Mouse (Mus musculus): ENCODE measurements around the gene Pex6.
"Not testable (repeated sequence)": the region's sequence is repeated elsewhere in the genome, so short reads cannot be mapped to it uniquely, and the experiment has no call there.

Gene Pex6

DNA sequence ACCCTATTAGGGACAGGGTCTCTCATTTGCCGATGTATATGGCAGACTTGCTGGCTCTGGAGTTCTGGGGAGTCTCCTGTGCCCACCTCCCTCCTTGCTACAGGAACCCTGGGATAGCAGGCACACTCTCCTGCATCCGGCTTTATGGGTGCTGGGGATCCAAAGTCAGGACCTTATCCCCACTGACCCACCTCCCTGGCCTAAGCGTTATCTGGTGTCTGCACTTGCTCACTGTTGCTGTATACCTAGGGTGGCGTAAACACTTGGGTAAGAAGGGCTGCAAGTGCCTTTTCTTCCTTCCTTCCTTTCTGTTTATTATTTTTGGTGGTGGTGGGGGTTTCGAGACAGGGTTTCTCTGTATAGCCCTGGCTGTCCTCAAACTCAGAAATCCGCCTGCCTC is 30.0 kb downstream of the Pex6 start:
- peak; percentile 34 for DNase-seq

DNA sequence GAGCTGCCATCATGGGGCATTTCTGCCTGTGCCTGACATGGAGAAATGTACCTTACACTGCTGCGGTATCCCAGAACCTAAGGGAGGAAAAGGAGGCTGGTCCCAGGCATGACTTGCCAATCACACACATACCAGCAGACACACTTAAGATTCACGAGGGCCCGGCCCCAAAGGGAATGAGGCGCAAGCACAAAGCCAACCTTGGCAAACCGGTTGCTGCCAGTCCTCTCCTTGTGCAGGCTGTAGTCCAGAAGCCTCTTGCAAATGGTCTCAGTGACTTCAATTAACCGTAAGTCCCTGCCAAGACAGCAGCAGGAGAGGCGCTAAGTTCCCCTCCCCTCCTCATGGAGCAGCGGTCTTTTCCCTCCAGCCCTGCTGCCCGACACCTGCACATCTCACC is 31.7 kb downstream of the Pex6 start:
- no peak for DNase-seq

DNA sequence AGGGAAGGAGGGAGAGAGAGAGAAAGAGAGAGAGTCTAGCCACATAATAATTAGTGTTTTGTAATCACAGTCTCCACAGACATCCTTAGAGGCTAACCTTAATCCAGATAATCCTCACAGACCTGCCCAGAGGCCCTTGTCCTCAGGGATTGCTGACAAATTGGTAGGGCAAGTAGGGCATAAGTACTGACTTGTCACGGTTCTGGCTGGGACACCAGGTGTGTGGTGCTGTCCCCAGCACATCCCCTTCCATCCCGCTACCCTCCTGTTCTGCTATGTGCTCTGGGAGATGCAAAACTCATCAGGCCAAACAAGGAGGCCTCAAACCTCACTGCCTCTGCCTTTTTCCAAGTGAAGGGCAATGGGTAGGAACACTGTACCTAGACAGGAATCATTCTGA is 34.2 kb downstream of the Pex6 start:
- no peak for DNase-seq

DNA sequence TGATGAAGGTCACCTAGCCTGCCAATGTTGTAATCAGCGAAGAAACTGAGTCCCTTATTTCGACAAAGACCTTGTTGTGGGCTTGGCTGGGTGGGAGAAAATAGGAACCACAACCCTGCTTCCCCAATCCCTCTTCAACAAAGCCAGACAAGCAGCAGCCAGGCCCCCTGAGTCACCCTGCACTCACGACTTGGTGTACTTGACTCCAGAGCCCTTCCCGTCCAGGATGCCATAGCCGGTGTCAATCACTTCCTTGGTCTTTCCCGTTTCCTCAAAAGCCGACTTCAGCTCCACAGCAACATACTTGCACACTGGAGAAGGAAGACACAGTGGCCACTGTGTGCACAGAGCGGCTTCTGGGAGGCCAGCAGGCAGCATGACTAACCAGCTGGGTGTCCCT is 36.0 kb downstream of the Pex6 start:
- no peak for DNase-seq

DNA sequence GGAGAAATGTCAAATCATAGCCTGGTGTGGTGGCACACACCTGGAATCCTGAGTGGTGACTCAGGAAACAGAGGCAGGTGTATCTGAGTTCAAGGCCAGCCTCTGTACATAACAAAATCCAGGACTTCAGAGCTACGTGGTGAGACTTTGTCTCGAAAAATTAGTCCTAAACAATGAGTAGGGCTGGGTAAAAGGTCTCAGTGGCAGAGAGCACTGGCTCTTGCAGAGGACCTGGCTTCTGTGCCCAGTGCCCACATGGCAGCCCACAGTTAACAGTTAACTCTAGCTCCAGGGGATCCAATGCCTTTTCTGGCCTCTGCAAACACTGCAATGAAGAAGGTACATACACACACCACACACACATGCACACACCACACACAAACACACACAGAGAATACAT is 36.5 kb downstream of the Pex6 start:
- DNase-seq: no peak

DNA sequence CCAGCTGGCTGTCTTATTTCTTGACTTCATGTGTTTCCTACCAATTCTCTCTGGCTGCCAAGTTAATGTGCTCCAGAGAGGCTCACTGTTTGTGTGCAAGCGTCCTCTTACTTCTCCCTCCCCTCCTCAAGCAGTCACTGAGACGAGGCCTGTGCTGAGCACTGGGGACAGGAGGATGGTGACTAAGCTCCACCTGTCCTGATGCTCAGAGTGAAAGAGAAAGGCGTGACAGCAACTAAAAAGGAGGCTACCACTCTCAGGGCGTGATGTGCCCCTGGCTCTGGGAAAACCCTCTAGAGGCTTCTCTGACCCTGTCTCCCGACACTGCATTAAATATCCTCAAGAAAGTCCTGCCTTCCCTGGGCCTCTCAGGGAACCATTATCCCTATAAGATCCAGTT is 38.0 kb downstream of the Pex6 start:
- no peak for DNase-seq

DNA sequence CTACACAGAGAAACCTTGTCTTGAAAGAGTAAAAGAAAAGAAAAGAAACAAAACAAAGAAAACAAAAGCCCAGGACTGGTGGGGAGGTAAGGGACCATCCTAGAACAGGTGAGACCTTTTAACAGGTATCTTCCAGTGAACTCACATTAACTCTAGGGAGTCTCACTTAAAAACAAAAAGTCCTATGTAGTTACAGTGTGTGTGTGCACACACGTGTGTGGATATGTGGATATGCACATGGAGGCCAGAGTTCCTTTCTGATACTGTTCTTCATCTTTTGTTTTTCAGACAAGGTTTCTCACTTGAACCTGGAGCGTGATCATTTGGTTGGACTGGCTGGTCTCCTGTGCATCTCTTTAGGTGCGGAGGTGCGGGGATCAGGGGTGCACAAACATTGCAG is 39.3 kb downstream of the Pex6 start:
- DNase-seq: no peak

DNA sequence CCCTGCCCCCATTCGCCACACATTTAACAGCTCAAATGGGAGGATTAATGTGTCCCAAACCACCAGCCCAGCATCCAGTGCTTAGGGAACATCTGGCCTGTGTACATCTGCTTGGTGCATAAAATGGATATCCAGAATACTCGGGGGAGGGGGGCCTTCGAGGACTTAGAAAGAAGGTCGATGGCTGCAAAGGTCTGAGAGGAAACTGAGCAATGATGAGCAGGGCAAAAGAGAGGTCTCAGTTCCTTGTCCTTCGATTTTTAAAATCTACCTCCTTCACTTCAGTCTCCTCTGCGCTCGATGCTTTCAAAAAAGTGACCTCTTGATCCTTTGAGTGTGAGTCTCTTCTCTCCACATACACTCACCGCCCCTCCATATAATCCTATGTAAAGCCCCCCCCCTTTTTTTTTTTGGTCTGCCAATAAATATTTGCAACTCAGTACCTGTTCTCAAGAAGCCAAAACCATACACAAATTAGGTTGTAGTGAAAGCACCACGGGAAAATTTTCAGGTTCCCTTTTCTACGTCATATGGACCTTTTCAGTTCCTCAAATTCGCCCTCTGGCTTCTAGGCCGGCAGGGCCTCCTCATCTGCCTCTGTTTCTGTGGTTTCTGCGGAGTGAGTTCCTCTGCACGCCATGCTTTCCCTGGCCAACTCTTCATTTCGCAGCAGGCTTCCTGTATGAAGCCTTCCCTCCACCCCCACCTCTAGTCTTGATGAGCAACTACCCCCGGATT is 40.0 kb downstream of the Pex6 start:
- no peak for DNase-seq

DNA sequence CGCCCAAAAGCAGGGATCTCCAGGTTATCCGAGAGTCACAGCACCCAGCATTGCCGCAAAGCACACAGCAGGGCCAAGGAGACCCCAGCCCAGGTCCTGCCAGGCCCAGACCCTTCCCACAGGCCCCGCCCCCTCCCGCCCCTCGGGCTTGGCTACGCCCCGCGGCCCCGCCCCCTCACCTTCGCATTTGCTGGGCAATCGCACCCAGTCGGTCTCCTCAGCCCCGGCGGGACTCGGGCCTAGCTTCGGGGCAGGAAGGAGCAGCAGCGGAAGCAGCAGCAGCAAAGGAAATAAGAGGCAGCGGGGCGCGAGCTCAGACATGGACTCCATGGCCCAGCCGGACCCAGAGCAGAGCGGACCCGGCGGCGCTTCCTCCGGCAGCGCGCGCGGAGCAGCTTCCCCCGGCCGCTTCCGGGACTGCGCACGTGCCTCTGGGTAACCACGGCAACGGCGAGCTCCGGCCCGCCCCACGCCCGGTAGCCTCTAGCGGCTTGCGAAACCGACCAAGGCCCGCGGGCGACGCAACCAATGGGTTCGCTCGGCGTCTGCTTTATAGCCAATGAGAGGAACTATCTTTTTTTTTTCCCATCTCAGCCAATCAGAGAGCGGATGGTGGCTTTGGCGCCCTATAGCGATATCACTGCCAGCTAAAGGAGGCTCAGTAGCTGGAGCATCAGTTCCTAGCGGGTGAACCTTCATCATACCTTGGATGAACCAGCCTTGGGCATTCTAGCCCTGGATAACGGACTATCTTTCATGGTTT is 40.7 kb downstream of the Pex6 start, which contains the start of gene Cnpy3:
TSS of gene Cnpy3 (minus strand) at position 421 of the 763 bp plus-strand sequence.
- peak; percentile 98 for DNase-seq

DNA sequence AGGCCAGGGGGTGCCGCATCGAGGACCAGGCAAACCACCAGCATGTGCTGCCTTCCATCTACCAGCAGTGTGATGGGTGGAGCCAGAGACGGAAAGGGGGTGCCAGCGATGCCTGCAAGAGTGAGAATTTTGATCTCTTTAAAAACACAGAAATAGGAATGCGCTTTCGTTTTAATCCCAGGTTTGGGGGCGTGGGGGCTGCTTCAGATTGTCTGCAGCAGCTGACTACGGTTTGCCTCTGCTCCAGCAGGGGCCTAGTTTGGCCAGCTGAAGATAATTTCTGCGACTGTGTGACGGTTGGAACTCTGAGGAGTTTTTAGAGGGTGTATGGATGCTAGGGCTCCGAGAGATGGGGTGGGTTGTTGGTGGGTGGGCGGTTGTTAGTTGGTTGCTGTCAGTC is 47.5 kb downstream of the Pex6 start:
- DNase-seq: no peak

DNA sequence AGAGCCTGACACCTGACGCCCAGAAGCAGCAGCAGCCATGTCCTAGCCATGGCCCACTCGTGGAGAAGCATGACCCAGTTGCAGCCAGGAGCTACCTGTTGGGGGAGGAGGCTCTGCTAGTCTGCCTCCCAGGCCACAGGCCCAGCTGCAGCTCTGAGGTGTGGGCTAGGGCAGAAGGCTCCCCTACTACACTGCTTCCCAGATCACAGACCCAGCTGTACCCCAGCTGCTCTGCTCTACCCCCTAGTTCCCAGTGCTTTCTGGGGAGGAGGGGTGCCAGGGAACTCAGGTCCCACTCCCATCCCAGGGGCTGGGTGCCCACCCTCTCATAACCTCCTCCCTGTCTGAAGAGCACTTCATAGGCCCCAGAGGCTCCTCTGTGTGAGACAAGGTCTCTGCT is 52.3 kb downstream of the Pex6 start, which contains the start of gene Ptcra:
TSS of gene Ptcra (minus strand) at position 169 of the 400 bp plus-strand sequence.
- no peak for DNase-seq

DNA sequence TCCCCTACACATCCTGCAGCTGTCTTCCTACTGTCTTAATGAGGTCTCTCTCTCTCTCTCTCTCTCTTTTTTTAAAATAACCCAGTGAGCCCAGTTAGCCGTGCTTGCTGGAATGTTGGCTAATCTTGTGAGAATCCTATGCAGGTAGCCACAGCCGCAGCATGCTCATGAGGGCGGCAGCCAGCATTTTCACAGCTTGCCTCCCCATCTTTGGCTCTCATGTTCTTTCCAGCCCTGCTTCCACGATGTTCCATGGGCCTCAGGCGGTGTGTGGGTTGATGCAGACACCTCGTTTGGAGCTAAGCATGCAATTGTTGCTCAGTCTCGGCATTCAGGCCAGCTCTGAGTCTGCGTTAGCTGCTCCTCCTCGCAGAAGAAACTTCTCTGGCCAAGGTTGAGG is 53.7 kb downstream of the Pex6 start:
- DNase-seq: not testable (repeated sequence)

DNA sequence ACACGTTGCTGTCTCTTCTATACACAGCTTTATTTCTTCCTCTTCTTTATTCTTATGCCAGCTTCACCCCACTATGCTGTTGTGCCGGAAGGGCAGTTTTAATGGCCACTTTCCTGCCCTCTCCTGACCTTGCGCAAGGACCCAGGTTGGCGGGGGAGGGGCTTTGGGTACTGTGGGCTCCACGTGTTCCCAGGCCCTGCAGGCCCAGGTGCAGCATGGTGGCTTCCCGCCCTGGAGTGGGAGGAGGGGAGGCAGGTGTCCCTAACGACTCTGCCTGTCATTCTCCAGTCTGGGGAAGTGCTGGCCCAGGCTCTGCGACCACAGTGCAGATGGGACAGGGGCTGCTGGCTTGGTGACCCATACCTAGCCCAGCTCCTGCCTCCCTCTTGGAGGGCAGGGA is 56.6 kb downstream of the Pex6 start:
- peak; percentile 47 for DNase-seq

DNA sequence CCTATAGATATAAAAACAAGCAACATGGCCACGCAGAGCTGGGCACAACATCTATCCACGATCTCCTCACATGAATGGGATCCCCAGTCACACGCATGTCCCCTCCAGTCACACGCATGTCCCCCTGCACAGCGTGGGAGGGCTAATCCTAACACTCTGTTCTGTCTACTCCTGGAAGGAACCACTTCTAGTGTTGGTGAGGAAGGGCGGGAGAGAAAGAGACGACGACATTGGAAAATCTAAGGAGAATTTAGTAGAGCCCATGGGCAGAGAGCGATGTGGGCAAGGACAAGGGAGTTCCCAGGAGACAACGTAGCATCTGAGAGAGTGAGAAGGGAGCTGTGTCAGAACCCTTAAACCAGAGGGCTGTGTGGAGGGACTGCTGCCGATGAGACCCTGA is 59.3 kb downstream of the Pex6 start:
- DNase-seq: no peak

DNA sequence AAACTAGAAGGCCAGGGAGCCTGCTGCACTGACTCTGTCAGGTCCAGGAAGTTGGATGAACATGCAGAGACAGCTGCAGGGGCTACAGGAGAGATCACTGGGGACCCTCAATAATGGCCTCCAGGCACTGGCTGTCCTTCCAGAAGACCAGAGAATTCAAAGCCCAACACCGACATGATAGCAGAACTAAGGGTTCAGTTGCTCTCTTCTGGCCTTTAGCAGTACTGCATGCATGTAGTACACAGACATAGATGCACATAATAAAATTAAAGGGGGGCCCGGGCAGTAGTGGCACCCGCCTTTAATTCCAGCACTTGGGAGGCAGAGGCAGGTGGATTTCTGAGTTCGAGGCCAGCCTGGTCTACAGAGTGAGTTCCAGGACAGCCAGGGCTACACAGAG is 59.8 kb downstream of the Pex6 start:
- no peak for DNase-seq

DNA sequence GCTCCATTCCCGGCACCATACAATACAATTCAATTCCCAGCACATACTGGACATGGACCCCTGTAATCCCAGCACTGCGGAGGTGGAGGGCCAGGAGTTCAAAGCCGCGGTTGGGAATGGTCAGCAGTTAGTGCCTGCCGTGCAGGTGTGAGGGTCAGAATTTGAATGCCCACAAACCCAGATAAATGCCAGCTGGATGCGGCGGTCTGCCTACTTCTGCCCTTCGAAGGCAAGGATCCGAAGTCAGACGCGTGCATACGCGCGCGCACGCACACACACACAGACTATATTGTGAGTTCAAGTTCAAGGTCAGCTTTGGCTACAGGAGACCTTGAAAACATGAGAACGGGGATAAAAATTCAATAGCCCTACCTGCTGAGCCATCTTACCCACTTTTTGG is 60.4 kb downstream of the Pex6 start:
- DNase-seq: no peak

DNA sequence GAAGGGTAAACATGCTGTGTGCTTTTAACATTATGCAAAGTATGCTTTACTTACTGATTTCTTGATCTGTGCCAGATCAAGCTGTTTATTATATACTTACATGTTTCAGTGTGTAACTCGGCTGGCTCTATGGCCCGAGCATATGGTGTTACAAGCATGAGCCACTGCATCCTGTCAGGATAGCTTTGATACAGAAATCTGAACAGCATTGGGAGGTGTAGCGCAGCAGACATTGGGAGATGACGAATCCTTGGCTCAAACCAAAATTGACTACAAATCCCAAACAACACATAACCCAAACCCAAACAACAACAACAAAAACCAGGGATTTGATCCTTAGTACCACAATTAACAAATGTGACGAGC is 60.8 kb downstream of the Pex6 start:
- no peak for DNase-seq

DNA sequence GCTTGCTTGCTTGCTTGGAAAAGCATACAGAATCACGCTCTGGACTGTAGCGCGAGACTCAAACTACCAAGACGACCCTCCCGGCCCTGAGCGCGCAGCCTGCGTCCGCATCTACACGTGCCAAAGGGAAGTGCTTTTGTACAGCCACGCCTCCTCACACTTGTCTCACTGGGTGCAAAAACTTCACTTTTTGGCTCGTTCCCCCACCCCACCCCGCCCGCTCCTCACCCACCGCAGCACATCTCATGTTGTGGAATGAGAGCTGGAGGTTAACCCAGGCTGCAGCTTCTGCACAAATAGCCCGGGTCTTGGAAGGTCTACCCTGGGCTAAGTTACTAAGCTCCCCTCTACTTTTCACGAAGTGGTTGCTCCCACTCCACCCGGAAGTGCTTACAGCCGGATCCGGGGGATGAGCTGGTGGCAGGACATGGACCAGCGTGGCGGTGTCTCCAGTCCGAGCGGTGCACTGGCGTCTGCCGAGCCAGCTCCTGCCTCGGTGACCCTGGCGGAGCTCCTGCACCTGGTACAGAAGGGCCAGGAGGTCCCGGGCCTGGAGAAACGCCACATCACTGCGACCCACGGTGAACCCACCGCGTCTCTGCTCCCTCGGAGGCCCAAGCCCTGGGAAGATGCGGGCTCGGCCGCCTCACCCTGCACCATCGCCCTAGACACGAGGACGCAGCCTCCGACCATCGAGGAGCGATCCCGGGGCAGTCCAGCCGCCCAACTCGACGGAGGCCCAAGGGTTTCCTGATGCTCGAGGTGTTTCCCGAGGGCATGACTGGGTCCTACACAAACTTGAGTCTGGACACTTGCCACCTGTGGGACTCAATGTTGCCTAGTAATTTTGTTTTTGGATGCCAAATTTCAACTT is 61.4 kb downstream of the Pex6 start, which contains the start of gene 2310039H08Rik:
TSS of gene 2310039H08Rik (plus strand) at position 232 of the 874 bp plus-strand sequence.
- DNase-seq: peak; percentile 83

DNA sequence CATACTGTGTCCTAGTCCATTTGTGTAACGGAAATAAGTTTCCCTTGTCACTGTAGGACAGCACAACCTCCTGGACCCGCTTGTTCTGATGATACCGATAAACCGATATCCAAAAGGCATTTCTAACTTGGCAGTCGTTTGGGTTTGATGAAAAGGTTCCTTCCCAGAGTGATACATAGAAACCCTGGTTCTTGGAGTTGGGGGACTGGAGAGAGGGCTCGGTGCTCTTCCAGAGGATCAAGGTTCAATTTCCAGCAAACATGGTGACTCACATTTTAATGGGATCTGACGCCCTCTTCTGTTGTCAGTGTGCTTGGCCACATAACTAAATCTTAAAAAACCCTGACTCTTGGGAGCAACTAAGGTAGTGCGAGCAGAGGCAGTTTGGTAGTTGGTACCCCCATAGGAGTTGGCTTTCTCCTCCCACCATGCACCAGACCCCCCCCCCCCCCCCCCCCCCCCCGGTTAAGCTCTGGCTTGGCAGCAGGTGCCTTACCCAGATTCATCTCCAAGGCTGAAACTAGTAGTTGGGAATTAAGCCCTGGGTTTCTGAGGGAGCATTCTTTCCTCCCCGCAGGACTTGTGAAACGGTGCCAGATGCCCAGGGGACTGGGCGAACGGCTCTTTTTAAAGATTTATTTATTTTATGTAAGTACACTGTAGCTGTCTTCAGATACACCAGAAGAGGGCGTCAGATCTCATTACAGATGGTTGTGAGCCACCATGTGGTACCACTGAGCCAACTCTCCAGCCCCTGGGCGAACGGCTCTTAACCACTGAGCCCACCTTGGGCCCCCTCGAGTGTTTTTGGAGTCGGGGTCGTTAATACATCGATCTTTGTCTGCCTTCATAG is 62.2 kb downstream of the Pex6 start:
- DNase-seq: peak; percentile 25

DNA sequence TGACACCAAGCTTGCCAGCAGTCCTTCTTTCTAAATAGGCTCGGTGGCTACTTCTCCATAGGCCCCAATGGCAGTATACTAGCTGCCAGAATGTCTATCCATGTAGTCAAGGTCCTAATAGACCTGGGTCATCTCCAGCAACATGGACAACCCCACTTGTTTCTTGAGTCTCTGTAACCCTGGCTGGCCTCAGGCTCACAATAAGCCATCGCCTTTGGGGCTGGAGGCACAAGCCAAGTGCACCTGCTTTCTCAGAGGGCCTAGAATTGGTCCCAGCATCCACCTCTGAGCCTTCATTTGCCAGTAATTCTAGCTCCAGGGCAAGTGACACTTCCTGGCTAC is 62.8 kb downstream of the Pex6 start:
- no peak for DNase-seq

DNA sequence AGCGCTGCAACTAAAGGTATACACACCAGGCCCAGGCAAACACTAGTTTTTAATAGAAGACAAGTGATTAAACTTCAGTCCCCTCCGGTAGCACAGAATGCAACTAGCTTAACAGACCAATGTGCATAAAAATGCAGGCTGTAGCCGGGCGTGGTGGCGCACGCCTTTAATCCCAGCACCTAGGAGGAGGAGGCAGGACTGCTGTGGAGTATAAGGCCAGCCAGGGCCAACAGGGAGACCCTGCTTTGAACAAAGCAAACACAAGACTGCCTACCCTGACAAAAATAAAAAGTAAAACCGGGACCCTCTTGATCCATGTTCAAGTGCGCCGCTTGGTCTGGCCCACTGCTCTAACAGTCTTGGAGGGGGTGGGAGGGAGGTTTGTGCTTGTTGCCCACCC is 63.8 kb downstream of the Pex6 start:
- DNase-seq: no peak

Measured in liver (tissue).